Mouse (Mus musculus): ENCODE measurements around the gene Gas1. TPM values are rescaled to one million over a fixed set of nuclear protein-coding genes. Genes with fewer than 3 reads are reported as not detected.

Gas1 gene
- polyA plus RNA-seq, 1 experiment from 2014 or later = 97.1 TPM

GRCm38 (mm10) chr13:60182346-60182745 is 5.2 kb upstream of the Gas1 start:
- Histone ChIP-seq H3K4me1 (replicated peaks) (peaks cover 27% of the 10 kb centered on the region; the same call in 1 of the 2 replicates), H3K36me3 (no peaks in the 10 kb centered on the region), H3K27me3 (ENCODE audit: insufficient read depth, poor library complexity, severe bottlenecking) (no peaks in the 10 kb centered on the region), H3K27ac (no peak overlapping the region), H3K9me3 (peaks cover 4% of the 10 kb centered on the region; the same call in 1 of the 2 replicates), H3K4me3 (no peak overlapping the region)
- no peak for DNase-seq (ENCODE audit: low spot score)
- WGBS = 58% methylated on average over 4 of the region's 4 CpGs

GRCm38 (mm10) chr13:60179641-60180040 is 2.5 kb upstream of the Gas1 start:
- no peak overlapping the region for H3K4me3 ChIP-seq
- peaks cover 41% of the 10 kb centered on the region; the same call in 1 of the 2 replicates for H3K4me1 ChIP-seq (replicated peaks)
- peaks cover 4% of the 10 kb centered on the region; the same call in 1 of the 2 replicates for H3K9me3 ChIP-seq
- no peaks in the 10 kb centered on the region for H3K27me3 ChIP-seq (ENCODE audit: insufficient read depth, poor library complexity, severe bottlenecking)
- H3K27ac ChIP-seq = 0 out of 2 replicates have a peak overlapping the region, but pooled peaks have one; percentile 99
- H3K36me3 ChIP-seq = peaks cover 7% of the 10 kb centered on the region
- 81% methylated on average over 4 of the region's 4 CpGs for WGBS
- no peak for DNase-seq (ENCODE audit: low spot score)

GRCm38 (mm10) chr13:60178416-60178815 is 1.3 kb upstream of the Gas1 start:
- Histone ChIP-seq H3K27me3 (ENCODE audit: insufficient read depth, poor library complexity, severe bottlenecking) (no peaks in the 10 kb centered on the region), H3K4me1 (replicated peaks) (peaks cover 49% of the 10 kb centered on the region), H3K4me3 (peak overlapping the region; percentile 70), H3K27ac (peak overlapping the region; percentile 99), H3K36me3 (peaks cover 7% of the 10 kb centered on the region), H3K9me3 (peaks cover 4% of the 10 kb centered on the region; the same call in 1 of the 2 replicates)
- under 1% methylated on average over 15 of the region's 15 CpGs for WGBS
- DNase-seq (ENCODE audit: low spot score) = peak; percentile 96

GRCm38 (mm10) chr13:60177797-60178110 is 589 bp upstream of the Gas1 start:
- Histone ChIP-seq H3K4me1 (replicated peaks) (peaks cover 55% of the 10 kb centered on the region), H3K4me3 (peak overlapping the region; percentile 70), H3K9me3 (no peaks in the 10 kb centered on the region), H3K27me3 (ENCODE audit: insufficient read depth, poor library complexity, severe bottlenecking) (peaks cover 1% of the 10 kb centered on the region; the same call in 1 of the 2 replicates), H3K36me3 (peaks cover 7% of the 10 kb centered on the region), H3K27ac (peak overlapping the region; percentile 99)
- under 1% methylated on average over 13 of the region's 13 CpGs for WGBS
- DNase-seq (ENCODE audit: low spot score) = no peak

- Histone ChIP-seq H3K9me3 (no peaks in the 10 kb centered on the region), H3K4me1 (replicated peaks) (peaks cover 55% of the 10 kb centered on the region), H3K27me3 (ENCODE audit: insufficient read depth, poor library complexity, severe bottlenecking) (peaks cover 9% of the 10 kb centered on the region), H3K36me3 (peaks cover 7% of the 10 kb centered on the region), H3K27ac (peak overlapping the region; percentile 99), H3K4me3 (peak overlapping the region; percentile 70)
- WGBS = under 1% methylated on average over 53 of the region's 53 CpGs
- DNase-seq (ENCODE audit: low spot score) = no peak
Observed at GRCm38 (mm10) chr13:60176776-60177105, 424 bp downstream of the Gas1 start.

GRCm38 (mm10) chr13:60176136-60176775 is 909 bp downstream of the Gas1 start:
- H3K27ac ChIP-seq = peak overlapping the region; percentile 99
- no peaks in the 10 kb centered on the region for H3K9me3 ChIP-seq
- peaks cover 56% of the 10 kb centered on the region for H3K4me1 ChIP-seq (replicated peaks)
- under 1% methylated on average over 82 of the region's 82 CpGs for WGBS
- peaks cover 7% of the 10 kb centered on the region for H3K36me3 ChIP-seq
- peaks cover 9% of the 10 kb centered on the region for H3K27me3 ChIP-seq (ENCODE audit: insufficient read depth, poor library complexity, severe bottlenecking)
- DNase-seq (ENCODE audit: low spot score) = no peak
- peak overlapping the region; percentile 70 for H3K4me3 ChIP-seq

GRCm38 (mm10) chr13:60175490-60176135 is 1.6 kb downstream of the Gas1 start:
- Histone ChIP-seq H3K27ac (peak overlapping the region; percentile 99), H3K36me3 (peaks cover 7% of the 10 kb centered on the region), H3K27me3 (ENCODE audit: insufficient read depth, poor library complexity, severe bottlenecking) (peaks cover 9% of the 10 kb centered on the region), H3K4me1 (replicated peaks) (peaks cover 63% of the 10 kb centered on the region), H3K4me3 (peak overlapping the region; percentile 70), H3K9me3 (no peaks in the 10 kb centered on the region)
- under 1% methylated on average over 59 of the region's 59 CpGs for WGBS
- DNase-seq (ENCODE audit: low spot score) = peak; percentile 76

GRCm38 (mm10) chr13:60174953-60175352 is 2.2 kb downstream of the Gas1 start:
- H3K4me1 ChIP-seq (replicated peaks) = peaks cover 69% of the 10 kb centered on the region
- peak; percentile 34 for DNase-seq (ENCODE audit: low spot score)

GRCm38 (mm10) chr13:60173591-60174524 is 3.3 kb downstream of the Gas1 start:
- H3K4me1 ChIP-seq (replicated peaks) = peaks cover 69% of the 10 kb centered on the region
- H3K4me3 ChIP-seq = peak overlapping the region; percentile 70
- H3K27ac ChIP-seq = peak overlapping the region; percentile 99
- peaks cover 7% of the 10 kb centered on the region for H3K36me3 ChIP-seq
- no peaks in the 10 kb centered on the region for H3K9me3 ChIP-seq
- DNase-seq (ENCODE audit: low spot score) = peak; percentile 44
- H3K27me3 ChIP-seq (ENCODE audit: insufficient read depth, poor library complexity, severe bottlenecking) = peaks cover 24% of the 10 kb centered on the region
- 5% methylated on average over 12 of the region's 12 CpGs for WGBS

More at GRCm38 (mm10) chr13:60174953-60175352, 2.2 kb downstream of the Gas1 start:
- WGBS = 0% methylated on average over 7 of the region's 7 CpGs
- peaks cover 7% of the 10 kb centered on the region for H3K36me3 ChIP-seq
- peaks cover 13% of the 10 kb centered on the region for H3K27me3 ChIP-seq (ENCODE audit: insufficient read depth, poor library complexity, severe bottlenecking)
- no peaks in the 10 kb centered on the region for H3K9me3 ChIP-seq
- peak overlapping the region; percentile 70 for H3K4me3 ChIP-seq
- H3K27ac ChIP-seq = peak overlapping the region; percentile 99

GRCm38 (mm10) chr13:60173186-60173585 is 4.0 kb downstream of the Gas1 start:
- Histone ChIP-seq H3K9me3 (no peaks in the 10 kb centered on the region), H3K36me3 (peaks cover 7% of the 10 kb centered on the region), H3K4me3 (peak overlapping the region; percentile 70), H3K4me1 (replicated peaks) (peaks cover 64% of the 10 kb centered on the region), H3K27me3 (ENCODE audit: insufficient read depth, poor library complexity, severe bottlenecking) (peaks cover 29% of the 10 kb centered on the region), H3K27ac (peak overlapping the region; percentile 99)
- WGBS = 5% methylated on average over 3 of the region's 3 CpGs
- no peak for DNase-seq (ENCODE audit: low spot score)

- H3K4me3 ChIP-seq = peak overlapping the region; percentile 70
- H3K27me3 ChIP-seq (ENCODE audit: insufficient read depth, poor library complexity, severe bottlenecking) = peaks cover 35% of the 10 kb centered on the region
Observed at GRCm38 (mm10) chr13:60172366-60173017, 4.7 kb downstream of the Gas1 start.

GRCm38 (mm10) chr13:60171781-60172180 is 5.4 kb downstream of the Gas1 start:
- 56% methylated on average over 8 of the region's 8 CpGs for WGBS
- H3K27ac ChIP-seq = peak overlapping the region; percentile 99
- DNase-seq (ENCODE audit: low spot score) = no peak
- peaks cover 41% of the 10 kb centered on the region for H3K27me3 ChIP-seq (ENCODE audit: insufficient read depth, poor library complexity, severe bottlenecking)
- no peaks in the 10 kb centered on the region for H3K9me3 ChIP-seq
- H3K36me3 ChIP-seq = peaks cover 7% of the 10 kb centered on the region
- H3K4me3 ChIP-seq = peak overlapping the region; percentile 70
- H3K4me1 ChIP-seq (replicated peaks) = peaks cover 62% of the 10 kb centered on the region

More at GRCm38 (mm10) chr13:60172366-60173017, 4.7 kb downstream of the Gas1 start:
- 15% methylated on average over 7 of the region's 7 CpGs for whole genome bisulfite sequencing
- peak; percentile 40 for DNase-seq (ENCODE audit: low spot score)
- Histone ChIP-seq H3K27ac (peak overlapping the region; percentile 99), H3K9me3 (no peaks in the 10 kb centered on the region), H3K36me3 (peaks cover 7% of the 10 kb centered on the region), H3K4me1 (replicated peaks) (peaks cover 64% of the 10 kb centered on the region)

Data from hindbrain, embryonic 10.5 days (tissue).